Mouse (Mus musculus): ENCODE measurements at regions not wholly inside any gene's neighbourhood (a gene's known extent, or its start where the extent isn't known, plus 50 kb on each side); places are given as distances from the start of the nearest gene placed in this dataset.

GRCm38 (mm10) chr14:76247664-76248063, 137.0 kb downstream of the Nufip1 start:
- DNase-seq: peak in 1 of 2 experiments; percentile 5

- DNase-seq: no peak
Observed at GRCm38 (mm10) chr14:76253850-76254249, 143.2 kb downstream of the Nufip1 start.

GRCm38 (mm10) chr14:76254565-76255501, 144.1 kb downstream of the Nufip1 start:
- DNase-seq: no peak

GRCm38 (mm10) chr14:76255971-76256370, 145.3 kb downstream of the Nufip1 start:
- DNase-seq: no peak

GRCm38 (mm10) chr14:76258626-76259025, 147.9 kb downstream of the Nufip1 start:
- no peak for DNase-seq

GRCm38 (mm10) chr14:76260628-76261293, 150.1 kb downstream of the Nufip1 start:
- no peak for DNase-seq

GRCm38 (mm10) chr14:76263682-76264081, 151.1 kb upstream of the Tsc22d1 start:
- no peak for DNase-seq

GRCm38 (mm10) chr14:76265819-76266218, 148.9 kb upstream of the Tsc22d1 start:
- no peak for DNase-seq

- DNase-seq: no peak
Observed at GRCm38 (mm10) chr14:76266249-76266648, 148.5 kb upstream of the Tsc22d1 start.

GRCm38 (mm10) chr14:76267091-76267490, 147.7 kb upstream of the Tsc22d1 start:
- no peak for DNase-seq

GRCm38 (mm10) chr14:76271190-76271589, 143.6 kb upstream of the Tsc22d1 start:
- no peak for DNase-seq

GRCm38 (mm10) chr14:76272840-76273239, 141.9 kb upstream of the Tsc22d1 start:
- no peak for DNase-seq

GRCm38 (mm10) chr14:76276655-76277054, 138.1 kb upstream of the Tsc22d1 start:
- DNase-seq: no peak

- DNase-seq: no peak
Observed at GRCm38 (mm10) chr14:76278751-76279450, 135.9 kb upstream of the Tsc22d1 start.

- DNase-seq: no peak
Observed at GRCm38 (mm10) chr14:76279561-76279960, 135.2 kb upstream of the Tsc22d1 start.

GRCm38 (mm10) chr14:76281867-76282266, 132.9 kb upstream of the Tsc22d1 start:
- DNase-seq: no peak

- DNase-seq: no peak
Observed at GRCm38 (mm10) chr14:76287768-76288167, 127.0 kb upstream of the Tsc22d1 start.

- DNase-seq: no peak
Observed at GRCm38 (mm10) chr14:76290401-76291018, 124.3 kb upstream of the Tsc22d1 start.

- DNase-seq: no peak
Observed at GRCm38 (mm10) chr14:76292211-76292610, 122.5 kb upstream of the Tsc22d1 start.

GRCm38 (mm10) chr14:76295411-76296169, 119.2 kb upstream of the Tsc22d1 start:
- no peak for DNase-seq

- no peak for DNase-seq
Observed at GRCm38 (mm10) chr14:76297864-76298263, 116.9 kb upstream of the Tsc22d1 start.

Measured in thymus, adult 18-20 months (tissue).